Mouse (Mus musculus) mature B cell (primary cell): ENCODE measurements around the gene Rab22a.
"Not testable (repeated sequence)": the region's sequence is repeated elsewhere in the genome, so short reads cannot be mapped to it uniquely, and the experiment has no call there.

Experiments
- in situ Hi-C: fragments of 300-500 bp; cut with MboI; formaldehyde crosslinking; loops from 2 replicates; pipeline ENCODE4 v1.14.3; 2019

Gene Rab22a

DNA sequence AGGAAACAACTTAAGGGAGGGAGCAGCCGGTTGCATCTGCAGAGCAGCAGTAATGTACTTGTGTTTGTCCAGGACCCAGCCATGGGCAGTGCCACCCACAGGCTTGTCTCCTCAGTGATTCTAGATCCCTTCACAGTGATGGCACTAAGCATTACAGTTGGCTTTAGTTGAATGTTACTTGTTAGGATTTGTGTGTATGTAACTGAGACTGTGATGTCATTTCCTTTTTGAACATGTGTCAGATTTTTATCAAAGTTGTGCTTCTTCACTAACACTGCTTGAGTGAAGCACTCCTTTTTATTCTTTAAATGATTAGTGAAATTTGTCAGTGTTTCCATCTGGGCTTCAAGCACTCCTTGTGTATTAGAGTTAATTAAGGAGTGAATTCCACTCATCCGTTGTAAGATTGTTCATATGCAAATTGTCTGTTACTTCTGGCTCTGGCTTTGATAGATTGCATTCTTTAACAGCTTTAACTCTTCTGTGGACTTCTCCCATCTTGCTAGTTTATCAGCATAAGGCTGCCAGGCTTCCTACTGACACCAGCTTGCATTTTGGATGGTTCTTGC is 12.9 kb downstream of the Rab22a start:
- in situ Hi-C loops, result no loop called here

DNA sequence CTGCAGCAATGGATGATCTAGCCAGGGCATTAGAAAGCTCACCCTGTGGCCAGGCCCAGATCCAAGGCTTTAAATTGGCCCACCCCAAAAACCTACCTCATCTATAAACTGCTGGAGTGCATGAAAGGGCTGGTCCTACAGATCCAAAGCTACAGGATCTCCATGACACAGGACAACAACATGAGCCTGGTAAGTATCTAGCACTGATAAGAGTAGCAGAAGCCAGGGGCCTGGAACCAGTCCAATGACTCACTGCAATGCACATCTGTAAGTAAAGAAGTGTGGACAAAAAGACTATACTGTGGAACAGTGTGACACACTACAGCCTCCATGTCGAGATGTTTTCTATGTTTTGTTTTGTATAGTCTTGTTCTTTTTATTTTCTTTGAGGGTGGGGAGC is 13.9 kb downstream of the Rab22a start:
- in situ Hi-C loops, result no loop called here

DNA sequence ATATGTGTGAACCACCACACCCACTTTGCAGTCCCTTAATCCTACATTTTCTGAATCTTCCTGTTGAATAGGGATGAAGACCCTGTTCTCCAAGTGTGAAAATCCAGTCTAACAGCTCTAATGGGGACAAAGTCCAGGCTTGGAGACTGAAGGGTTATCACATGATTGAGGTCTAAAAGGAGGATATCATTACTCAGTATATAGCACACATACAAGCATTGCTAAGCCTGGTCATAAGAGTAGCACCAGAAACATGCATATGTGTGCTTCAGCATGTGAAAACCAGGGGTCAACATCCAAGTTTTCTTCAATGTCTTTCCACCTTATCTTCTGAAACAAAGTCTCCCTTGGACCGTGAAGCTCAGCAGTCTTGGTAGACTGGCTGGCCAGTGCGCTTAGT is 19.0 kb downstream of the Rab22a start:
- in situ Hi-C loops, result no loop called here

DNA sequence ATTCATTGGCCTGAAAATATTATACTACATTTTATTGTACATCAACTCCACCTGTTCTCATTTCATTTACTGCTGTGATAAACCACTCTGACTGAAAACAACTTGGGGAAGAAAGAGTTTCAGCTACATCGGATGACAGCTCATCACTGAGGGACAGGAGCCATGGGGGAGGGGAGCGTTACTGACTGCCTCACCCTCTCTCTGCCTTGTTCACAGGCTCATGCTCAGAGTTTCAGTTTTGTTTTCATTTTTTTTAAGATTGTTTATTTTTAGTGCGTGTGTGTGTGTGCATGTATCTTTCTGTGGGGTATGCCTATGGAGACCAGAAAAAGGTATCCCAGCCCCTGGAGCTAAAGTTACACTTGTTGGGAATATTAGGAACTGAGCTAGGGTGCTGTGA is 19.7 kb downstream of the Rab22a start:
- in situ Hi-C loops, result no loop called here

DNA sequence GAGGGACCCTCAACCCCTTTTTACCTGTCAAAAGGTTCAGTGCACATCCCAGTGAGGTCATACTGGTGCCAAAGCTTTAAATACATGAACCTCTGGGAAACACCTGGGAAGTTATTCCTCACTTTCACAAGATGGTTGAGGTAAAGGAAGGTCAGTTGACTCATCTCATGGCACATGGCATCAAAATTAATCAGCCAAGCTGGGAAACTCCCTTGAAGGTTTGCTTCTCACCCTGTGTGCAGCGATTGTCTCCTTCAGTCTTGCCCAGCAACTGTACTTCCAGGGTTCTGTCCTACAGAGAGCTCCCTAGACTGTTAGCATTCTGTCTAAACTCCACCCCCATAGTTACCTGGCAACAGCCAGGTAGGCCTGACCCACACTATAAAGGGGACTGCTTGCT is 20.6 kb downstream of the Rab22a start:
- in situ Hi-C loops, result no loop called here

DNA sequence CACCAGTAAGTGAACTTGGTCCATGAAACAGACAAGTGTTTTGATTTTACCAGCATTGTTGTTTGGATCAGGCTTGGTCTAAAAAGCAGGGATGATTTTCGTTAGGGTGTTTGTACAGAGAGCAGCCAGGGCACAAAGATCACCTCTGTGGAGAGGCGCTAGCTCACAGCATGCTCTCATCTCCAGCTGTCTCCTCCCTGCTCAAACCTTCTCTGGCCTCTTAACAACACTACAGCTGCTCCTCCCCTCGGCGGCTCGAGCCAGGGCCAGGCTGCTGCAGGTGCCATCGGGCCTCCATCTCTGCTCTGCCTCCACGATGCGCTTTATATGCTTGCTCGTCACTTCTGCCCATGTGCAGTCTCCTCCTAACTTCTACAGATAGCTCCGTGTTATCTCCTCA is 23.2 kb downstream of the Rab22a start:
- in situ Hi-C loops, result no loop called here

DNA sequence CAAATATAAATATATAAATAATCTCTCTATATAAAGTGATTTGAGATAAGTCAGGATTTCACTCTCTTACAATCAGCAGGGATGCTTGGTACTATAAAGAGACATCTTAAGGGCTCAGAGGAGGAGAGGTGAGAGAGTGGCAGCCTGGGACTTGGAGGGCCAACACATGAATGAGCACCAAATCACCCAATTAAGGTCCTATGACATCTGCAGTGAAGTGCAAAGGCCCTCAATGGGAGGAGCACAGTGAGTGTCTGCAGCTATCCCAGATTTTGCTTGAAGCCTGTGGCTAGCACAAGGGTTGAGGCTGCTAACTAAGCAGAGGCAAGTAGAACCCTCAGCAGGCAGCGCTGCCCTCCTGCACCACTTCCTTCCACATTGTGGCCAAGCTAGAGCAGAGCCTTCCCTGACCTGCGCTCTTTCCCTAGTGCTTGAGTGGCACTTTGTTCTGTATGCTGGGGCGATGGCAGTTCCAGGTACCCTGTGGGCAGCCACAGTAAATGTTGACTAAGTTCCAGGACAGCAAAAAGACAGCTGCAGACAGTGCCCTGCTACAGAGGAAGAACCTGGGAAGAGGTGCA is 26.3 kb downstream of the Rab22a start:
- in situ Hi-C loops, result no loop called here

DNA sequence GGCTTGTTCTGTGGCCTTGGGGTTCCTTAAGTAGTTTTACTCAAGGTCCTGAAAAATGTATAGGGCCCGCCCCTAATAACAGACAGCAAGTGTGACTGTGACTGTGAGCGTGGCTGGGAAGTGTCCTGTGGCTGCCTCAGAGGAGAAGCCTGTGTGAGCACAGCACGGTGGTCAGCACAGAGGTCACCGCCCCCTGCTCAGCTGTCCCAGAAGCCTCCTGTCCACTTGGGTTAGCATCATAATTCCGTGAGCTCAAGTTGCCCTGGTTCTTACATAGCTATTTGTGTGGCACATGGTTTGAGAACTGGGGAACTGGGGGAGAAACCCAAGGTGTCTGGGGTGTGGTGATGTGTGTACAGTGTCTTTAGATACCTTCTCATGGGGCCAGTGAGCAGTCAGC is 27.8 kb downstream of the Rab22a start:
- in situ Hi-C loops, result no loop called here

DNA sequence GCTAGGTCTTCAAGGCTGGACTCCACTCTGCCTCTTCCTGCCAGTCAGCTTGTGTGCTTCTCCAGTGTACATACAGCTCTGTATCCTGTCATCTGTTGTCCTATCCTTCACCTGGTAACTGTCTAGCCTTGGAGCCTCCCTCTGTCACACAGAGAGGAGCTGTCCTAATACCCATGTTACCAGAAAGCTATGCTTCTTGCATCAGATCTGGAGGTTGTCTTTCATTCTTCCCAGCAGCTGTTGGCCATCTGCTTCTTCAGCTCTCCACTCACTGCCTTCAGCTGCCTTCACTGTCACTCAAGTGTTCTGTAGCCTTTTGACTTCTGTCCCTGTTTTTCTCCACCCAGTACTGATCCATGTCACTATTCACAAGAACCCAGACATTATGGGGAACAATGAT is 30.3 kb downstream of the Rab22a start:
- in situ Hi-C loops, result no loop called here

DNA sequence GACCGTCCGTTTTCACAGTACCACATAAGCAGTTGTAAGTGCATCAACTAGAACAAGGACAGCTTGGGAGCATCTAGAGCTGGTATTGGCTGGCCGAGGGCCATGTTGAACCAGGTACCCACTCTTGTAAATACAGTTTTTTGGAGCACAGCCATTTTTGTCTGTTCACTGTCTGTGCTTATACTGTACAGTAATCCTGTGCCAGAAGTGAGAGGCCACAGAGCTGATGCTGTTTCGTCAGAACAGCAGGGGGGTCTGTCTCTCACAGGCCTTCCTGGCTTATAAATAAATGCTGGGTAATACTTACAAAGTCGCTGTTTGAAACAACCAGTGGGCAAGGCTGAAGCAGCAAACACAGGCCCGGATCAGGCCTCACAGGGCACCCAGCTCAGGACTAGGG is 32.2 kb downstream of the Rab22a start:
- in situ Hi-C loops, result no loop called here

DNA sequence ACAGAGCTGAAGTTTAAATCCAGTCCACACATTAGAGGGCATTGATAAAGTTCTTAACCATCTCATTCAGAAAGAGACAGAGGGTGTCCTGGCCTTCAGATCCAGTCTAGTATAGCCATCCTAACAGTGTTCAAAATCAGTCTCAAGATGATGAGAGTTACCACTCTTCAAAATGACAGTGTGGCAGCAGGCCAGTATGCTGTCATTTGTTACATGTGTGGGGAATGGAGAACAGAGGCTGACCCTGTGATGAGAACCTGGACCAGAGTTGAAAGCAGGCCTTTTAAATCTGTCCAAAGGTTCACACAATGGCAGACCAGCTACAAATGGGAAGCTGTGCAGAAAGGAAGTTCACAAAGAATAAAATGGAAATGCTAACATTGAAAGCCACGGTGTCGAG is 33.1 kb downstream of the Rab22a start:
- in situ Hi-C loops, result no loop called here

DNA sequence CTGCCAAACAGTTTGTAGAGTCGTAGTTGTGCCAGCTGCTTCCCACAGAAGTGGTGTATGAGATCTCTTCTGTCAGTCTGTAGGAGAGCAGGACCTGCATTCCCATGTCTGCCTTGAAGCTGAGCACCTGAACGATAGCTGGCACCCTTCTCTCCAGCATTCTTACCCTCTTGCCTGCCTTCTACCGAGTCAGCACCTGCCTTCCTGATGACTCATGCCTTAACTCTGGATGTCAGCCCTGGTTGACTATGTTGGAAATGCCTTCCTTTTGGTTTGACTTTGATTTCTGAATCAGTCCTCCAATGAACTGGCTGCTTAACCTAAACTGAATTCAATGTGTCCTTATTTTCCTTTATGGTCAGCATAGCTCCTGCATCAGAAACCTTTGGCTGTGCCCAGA is 39.3 kb downstream of the Rab22a start:
- in situ Hi-C loops, result no loop called here

DNA sequence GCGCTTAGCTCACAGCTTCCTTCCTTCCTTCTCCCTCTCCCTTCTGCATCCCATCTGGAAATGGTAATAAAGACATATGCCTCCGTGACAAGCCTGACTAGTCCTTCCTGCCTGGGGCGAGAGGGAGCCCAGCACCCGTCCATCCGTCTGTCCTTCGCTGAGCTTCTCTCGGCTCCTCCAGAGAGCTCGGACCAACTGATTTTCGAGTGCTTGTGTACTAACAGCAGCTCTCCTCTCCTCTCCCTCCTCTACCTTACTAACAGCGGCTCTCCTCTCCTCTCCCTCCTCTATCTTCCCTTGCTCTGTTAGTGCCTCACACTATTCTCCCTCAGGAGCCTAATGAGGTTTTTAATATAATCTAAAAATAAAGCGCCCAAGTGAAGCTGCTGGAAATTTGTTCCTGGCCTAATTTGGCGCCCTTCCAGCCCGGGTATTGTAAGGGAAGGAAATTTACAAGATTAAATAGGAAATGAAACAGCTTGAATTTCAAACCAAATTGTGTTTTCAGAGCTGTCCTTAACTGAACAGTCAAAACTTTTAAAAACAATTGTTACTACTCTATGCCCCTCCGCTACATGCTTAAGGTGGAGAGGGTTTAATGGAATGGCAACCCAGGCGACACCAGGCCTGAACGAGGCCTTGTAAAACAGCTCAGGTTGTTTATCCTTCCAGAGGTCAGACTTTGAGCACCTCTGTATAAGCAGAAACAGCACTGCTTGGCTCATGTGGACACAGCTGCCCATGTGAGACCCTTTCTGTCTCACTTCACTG is 42.7 kb downstream of the Rab22a start:
- in situ Hi-C loops, result no loop called here

DNA sequence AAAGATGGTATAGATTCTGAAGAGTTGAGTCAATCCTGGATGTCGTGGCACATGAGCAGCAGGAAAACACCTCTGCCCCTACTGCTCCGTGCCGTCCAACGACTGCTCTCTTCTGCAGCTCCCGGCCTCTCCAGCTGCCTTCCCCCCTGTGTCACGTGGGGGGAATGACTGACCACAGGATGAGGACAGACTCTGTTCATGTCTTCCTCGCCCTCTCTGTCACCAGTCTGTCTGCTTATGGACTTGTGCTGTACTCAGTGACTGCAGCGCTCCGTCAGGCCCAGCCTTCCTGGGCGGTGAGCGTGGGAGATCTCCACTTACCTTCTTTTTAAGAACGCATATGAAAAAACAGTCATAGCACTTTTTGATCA is 43.3 kb downstream of the Rab22a start:
- in situ Hi-C loops, result no loop called here

DNA sequence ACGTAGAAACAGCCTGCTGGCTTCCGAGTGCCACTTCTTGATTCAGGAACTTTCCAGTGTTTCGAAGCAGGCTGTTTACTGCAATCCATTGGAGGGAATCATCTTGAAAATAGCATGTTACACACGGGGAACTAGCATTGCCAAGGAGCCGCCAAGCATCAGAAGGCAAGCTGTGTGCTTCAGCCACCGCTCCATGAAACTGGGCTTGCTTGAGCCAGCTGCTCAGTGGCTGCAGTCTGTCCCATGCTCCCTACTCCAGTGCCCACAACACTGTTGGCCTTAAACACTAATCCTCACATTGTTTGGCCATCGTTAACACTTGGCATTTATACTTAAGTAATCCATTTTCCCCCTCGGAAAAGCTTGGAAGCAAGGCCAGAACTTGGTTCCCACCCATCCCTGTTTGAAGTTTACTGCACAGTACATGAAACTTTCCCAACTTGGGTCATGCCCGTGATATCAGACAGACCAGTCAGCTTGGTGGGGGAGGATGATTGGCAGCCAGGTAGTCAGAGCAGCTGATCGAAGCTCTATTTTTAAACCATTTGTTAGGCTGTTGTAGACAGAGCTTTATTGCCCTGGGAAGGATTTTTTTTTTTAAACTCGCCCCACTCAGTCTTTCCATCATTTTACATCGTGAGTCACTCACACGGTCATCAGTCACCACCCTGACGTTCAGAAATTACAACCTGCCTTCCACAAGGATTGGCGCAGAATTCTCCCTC is 46.4 kb downstream of the Rab22a start:
- in situ Hi-C loops, result no loop called here

DNA sequence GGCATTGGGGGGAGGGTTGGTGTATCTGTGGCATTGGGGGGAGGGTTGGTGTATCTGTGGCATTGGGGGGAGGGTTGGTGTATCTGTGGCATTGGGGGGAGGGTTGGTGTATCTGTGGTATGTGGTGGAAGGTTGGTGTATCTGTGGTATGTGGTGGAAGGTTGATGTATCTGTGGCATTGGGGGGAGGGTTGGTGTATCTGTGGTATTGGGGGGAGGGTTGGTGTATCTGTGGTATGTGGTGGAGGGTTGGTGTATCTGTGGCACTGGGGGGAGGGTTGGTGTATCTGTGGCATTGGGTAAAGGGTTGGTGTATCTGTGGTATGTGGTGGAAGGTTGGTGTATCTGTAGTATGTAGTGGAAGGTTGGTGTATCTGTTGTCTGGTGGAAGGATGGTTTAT is 48.1 kb downstream of the Rab22a start:
- in situ Hi-C loops, result not testable (repeated sequence)

DNA sequence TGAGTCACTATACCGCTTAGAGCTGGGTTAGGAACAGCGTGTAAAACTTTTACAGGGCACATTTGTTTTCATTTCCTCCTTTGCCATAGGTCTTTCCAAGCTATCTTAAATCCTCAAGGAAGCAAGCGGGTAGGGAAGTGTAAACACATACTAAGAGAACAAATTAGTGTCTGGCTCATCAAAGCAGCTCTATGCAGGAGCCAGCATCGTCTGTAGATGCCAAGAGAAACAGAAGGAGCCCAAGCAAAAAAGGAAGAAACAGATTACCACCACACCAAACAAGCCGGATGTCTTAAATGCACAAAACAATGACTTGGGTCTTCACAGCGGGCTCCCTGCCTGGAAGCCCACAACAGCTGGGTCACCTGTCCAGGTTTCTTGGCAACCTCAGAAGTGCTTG is 50.6 kb downstream of the Rab22a start:
- in situ Hi-C loops, result no loop called here

DNA sequence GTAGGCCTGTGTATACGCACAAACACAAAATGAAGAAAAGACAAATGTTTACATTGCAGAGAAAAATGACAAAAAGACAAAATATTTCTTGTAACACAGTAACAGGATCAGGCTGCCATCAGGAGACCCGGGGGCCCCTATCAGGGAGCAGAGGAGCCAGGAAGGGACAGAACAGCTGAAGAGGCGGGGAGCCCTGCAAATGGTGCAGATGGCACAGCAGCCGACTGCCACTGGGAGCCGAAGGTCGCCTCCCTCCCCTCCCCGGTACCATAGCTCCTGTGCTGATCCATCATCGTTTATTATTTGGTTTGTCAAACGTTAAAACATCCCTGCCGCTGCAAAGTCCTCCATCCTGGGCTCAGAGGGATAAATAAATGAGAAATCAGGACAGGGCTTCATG is 53.1 kb downstream of the Rab22a start:
- in situ Hi-C loops, result no loop called here

DNA sequence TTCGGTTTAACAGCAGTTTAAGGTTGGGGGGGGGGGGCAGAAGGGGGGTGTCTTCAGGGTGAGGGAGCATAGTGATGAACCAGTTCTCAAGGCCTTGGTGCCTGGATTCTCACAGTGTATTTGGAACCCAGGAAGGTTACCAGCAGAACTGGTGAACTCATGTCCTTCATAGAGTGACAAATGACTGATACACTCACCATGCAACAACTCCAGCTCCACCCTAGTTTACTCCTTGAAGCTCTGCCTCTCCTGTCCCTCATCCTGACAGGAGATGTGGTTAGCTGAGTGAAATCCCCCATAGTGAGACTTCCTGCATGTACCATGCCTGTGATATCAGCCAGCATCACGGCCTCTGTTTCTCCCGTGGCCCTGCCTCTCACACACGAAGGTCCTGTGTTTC is 53.7 kb downstream of the Rab22a start:
- in situ Hi-C loops, result no loop called here

DNA sequence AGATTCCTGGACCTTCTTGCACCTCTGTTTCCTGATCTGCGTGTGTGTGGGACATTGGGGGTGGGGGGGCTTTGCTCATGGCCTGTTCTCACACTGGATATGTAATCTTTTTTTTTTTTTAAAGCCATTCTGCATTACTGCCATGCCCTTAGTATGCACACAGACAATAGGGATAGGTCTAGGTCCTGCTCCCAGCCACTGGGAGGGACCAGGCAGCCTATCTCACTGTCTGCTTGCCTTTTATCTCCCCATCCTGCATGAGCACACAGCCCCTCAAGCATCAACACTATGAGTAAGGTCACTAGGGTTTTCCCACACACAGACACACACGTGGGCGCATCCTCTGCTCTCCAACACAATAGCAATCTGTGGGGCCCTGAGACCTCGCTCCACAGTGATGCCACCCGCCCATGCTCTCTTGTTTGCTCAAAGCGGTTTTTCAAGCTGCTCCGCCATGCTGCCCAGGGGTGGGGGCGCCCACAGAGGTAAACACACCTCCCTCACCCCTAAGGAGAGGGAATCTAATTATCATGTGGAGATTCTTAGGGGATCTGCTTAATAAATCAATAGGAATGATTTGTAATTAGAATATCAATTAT is 55.2 kb downstream of the Rab22a start:
- in situ Hi-C loops, result no loop called here

DNA sequence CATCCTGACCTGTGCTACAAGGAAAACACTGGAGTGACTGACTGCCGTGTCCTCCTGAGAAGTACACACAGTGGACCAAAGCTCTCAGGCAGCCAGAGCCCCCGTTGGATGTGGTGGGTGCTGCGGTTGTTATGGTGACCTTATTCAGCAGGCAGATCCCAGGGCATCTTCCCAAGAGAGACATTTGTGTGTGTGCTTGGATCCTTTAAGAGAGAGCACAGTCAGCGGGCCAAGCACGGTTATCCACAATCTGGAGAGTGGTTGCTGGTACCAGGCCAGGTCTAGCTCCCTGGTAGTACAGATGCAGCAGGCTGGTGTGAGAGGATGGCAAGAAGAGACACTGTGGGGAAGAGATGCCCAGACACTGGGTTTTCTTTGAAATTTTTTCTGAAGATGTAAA is 57.4 kb downstream of the Rab22a start:
- in situ Hi-C loops, result no loop called here

DNA sequence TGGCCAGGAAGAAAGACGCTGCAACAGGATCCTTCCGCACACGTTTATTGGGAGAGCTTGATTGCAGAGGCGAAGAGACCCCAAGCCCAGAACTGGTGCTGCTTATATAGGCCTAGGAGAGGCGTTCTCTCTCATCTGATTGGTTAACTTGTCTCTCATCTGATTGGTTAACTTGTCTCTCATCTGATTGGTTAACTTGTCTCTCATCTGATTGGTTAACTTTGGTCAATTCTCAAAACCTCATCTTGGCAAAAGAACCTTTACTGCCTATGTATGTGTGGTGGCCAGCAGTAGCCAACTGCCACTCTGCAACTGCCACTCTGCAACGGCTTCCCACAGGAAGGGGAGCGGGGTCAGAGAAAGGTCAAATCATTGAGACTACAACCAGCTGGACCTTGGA is 59.6 kb downstream of the Rab22a start, which contains the start of gene 1700010B08Rik:
TSS of gene 1700010B08Rik (plus strand) at position 301 of the 400 bp plus-strand sequence.
- in situ Hi-C loops, result not testable (repeated sequence)
